Mouse (Mus musculus): ENCODE results near the gene Tsr2. TPM values are rescaled to one million over a fixed set of nuclear protein-coding genes. Genes with fewer than 3 reads are reported as not detected.

Tsr2 gene
- polyA plus RNA-seq, 1 experiment from 2014 or later = 46.7 TPM

GRCm38 (mm10) chrX:151046321-151046720, 50.0 kb downstream of the Tsr2 start:
- H3K4me2 ChIP-seq = peak overlapping the region; percentile 69
- whole genome bisulfite sequencing = 38% methylated on average over 11 of the region's 11 CpGs
- peaks cover 14% of the 10 kb centered on the region; the same call in 1 of the 2 replicates for H3K27me3 ChIP-seq
- H3K9ac ChIP-seq (replicated peaks) = no peak overlapping the region
- H3K4me1 ChIP-seq (replicated peaks) = peaks cover 10% of the 10 kb centered on the region
- no peaks in the 10 kb centered on the region; the same call in 1 of the 2 replicates for H3K36me3 ChIP-seq
- H3K27ac ChIP-seq = peak overlapping the region; percentile 92; the same call in 1 of the 2 replicates
- H3K9me3 ChIP-seq = no peaks in the 10 kb centered on the region
- peak overlapping the region; percentile 66 for H3K4me3 ChIP-seq (replicated peaks)
- ATAC-seq (ENCODE audit: insufficient number of reproducible peaks, insufficient read depth, low FRiP score, low TSS enrichment, low read depth) = peak; percentile 15; the same call in 1 of the 2 replicates

- no peaks in the 10 kb centered on the region; the same call in 1 of the 2 replicates for H3K36me3 ChIP-seq
- 91% methylated on average over 8 of the region's 8 CpGs for WGBS
- peaks cover 10% of the 10 kb centered on the region for H3K4me1 ChIP-seq (replicated peaks)
- no peaks in the 10 kb centered on the region for H3K9me3 ChIP-seq
- peak within 1 kb of the TSS; percentile 66 for H3K4me3 ChIP-seq (replicated peaks)
- ATAC-seq (ENCODE audit: insufficient number of reproducible peaks, insufficient read depth, low FRiP score, low TSS enrichment, low read depth) = no peak
- H3K27ac ChIP-seq = peak within 1 kb of the TSS; percentile 92
- peak within 1 kb of the TSS; percentile 69 for H3K4me2 ChIP-seq
- peak within 1 kb of the TSS; percentile 86 for H3K9ac ChIP-seq (replicated peaks)
- H3K27me3 ChIP-seq = peaks cover 10% of the 10 kb centered on the region; the same call in 1 of the 2 replicates
Measured at GRCm38 (mm10) chrX:151045850-151046249, 50.5 kb downstream of the Tsr2 start, which contains the start of gene Fgd1. TSS of gene Fgd1 (plus strand) at chrX:151046150.

GRCm38 (mm10) chrX:151041223-151041622, 55.1 kb downstream of the Tsr2 start:
- Histone ChIP-seq H3K4me2 (no peak overlapping the region), H3K4me1 (replicated peaks) (no peaks in the 10 kb centered on the region), H3K9ac (replicated peaks) (no peak overlapping the region), H3K36me3 (no peaks in the 10 kb centered on the region), H3K27ac (no peak overlapping the region), H3K9me3 (no peaks in the 10 kb centered on the region), H3K27me3 (peaks cover 8% of the 10 kb centered on the region), H3K4me3 (replicated peaks) (no peak overlapping the region)
- no peak for ATAC-seq (ENCODE audit: insufficient number of reproducible peaks, insufficient read depth, low FRiP score, low TSS enrichment, low read depth)
- 57% methylated on average over 5 of the region's 5 CpGs for WGBS

Other genes starting within 250 kb of the Tsr2 start
- gene Gnl3l, start 79.2 kb downstream of the Tsr2 start, polyA plus RNA-seq (2016; fragmentation: Nextera tagmentation; extraction: Ambion mirVana) = 28.6 and 31.3 TPM in 2 replicates
- 19.4 and 20.6 TPM in 2 replicates for gene Fgd1, start 50.4 kb downstream of the Tsr2 start, polyA plus RNA-seq (2016; fragmentation: Nextera tagmentation; extraction: Ambion mirVana)
- gene Wnk3, start 101.5 kb upstream of the Tsr2 start, polyA plus RNA-seq (2016; fragmentation: Nextera tagmentation; extraction: Ambion mirVana) = 5.3 and 6.4 TPM in 2 replicates
- gene Fam120c, start 247.6 kb upstream of the Tsr2 start, polyA plus RNA-seq (2016; fragmentation: Nextera tagmentation; extraction: Ambion mirVana) = 2.9 and 3.7 TPM in 2 replicates